Mouse (Mus musculus): ENCODE measurements at regions not wholly inside any gene's neighbourhood (a gene's known extent, or its start where the extent isn't known, plus 50 kb on each side); places are given as distances from the start of the nearest gene placed in this dataset.

DNA sequence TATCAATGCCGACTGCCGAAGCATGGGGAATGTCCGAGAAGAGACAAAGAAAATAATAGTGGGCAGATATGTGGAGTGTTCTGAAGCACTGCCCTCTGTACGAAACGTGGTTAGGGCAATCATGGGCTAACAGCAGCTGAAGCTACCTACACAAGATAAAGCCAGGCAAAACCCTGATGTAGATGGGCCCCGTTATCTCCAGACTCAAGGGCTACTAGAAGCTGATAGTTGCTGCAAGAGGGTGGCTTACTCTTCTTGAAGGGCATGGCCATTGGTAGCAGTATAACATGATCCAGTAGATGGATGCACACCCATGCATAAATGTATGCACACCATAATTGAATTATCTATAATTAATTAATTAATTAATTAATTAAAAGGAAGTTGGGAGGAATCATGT lies 2251.6 kb upstream of the Gm7489 start:
- no peak for DNase-seq
- intact Hi-C loops (cut with DNase I), result no loop called here

DNA sequence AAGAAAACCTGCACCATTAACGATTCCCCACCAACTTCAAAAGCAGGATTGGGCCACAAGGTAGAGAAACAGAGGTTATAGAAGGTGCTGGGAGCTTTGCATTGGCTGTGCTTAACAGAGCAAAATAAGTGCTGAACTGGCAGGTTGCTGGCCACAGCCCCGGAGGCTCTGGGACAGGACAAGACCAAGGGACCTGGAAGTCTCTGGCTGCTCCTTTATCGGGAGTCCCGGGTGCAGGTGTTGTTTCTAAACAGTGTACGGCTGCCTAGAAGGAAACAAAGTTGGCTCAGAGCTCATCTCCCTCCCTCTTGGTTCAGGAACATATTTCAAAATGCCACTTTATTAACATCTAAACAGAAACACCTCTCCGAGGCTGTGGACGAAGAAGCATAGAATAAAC lies 2250.0 kb upstream of the Gm7489 start:
- DNase-seq, result no peak
- intact Hi-C loops (cut with DNase I), result no loop called here

DNA sequence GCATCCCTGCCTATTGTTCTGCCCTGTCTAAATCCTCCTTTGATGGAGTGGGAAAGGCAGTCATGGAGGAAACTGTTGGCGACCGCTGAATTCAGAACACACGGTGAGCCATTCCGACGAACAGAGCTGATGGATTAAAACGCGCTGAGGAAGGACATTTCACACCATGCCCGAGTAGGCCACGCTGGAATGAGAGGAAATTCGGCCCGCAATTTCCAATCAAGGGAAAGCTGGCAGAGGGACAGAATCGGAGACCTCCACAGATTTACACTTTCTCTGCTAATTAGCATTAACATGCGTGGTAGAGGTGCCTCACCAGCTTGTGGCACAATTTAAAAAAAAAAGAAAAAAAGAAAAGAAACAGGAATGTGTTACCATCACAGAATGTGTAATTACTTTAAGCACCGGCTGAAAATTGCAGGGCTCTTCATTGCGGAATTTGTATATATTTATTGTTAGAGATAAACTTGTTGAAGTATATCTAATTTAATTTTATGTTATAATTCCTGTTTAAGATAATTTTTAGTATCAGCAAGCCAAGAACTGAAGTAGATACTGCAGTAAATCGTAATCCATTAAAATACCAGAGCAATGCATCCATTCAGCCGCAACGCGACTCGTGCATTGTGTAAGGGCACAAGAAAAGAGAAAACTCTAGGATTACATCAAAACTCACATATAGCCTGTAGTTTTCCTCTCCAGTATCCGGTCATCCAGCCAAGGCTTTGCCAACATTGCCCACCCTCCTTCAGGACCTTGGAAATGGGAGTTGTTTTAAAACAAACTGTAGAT lies 2249.4 kb upstream of the Gm7489 start:
- no peak for DNase-seq
- intact Hi-C loops (cut with DNase I), result no loop called here

DNA sequence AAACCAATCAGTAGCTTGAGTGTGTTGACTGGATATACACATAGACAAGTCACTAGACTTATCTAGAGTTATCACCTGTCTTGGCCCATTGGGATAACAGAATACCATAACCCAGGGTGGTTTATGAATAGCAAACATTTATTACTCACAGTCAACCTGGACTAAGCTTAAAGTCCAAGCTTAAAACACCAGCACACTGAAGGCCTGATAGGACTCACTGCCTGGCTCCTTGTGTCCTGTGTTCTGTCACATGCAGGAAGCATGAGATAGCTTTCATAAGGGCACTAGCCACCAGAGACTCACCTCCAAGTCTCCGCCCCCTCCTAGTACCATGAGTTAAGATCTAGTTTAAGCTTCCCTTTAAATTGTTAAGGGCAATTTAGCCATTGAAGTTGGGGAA lies 2247.1 kb upstream of the Gm7489 start:
- intact Hi-C loops (cut with DNase I), result no loop called here
- DNase-seq, result no peak

DNA sequence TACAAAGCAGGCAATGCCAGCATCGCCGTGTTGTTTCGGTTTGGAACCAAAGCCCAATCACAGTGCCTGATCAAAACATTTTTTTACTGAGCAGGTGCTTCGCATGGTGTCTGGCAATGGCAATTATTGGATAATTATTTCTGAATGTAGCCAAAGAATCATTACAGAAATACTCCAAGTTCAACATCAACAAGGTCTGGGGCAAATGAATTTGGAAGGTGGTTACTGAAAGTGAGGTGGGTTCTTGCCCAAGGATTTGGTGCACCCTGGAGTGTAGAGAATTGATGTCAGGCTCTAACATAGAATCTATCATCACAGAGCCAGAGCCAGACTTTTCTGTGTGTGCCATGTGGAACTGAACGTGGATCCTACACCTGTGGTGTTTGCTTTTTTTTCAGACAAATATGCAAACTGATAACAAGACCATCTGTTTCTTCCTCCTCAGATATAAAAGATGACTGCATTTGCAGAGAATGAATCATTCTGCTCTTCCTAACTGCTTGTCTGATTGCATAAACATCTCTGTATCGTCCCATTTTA lies 2240.9 kb upstream of the Gm7489 start:
- DNase-seq, result no peak
- intact Hi-C loops (cut with DNase I), result no loop called here

DNA sequence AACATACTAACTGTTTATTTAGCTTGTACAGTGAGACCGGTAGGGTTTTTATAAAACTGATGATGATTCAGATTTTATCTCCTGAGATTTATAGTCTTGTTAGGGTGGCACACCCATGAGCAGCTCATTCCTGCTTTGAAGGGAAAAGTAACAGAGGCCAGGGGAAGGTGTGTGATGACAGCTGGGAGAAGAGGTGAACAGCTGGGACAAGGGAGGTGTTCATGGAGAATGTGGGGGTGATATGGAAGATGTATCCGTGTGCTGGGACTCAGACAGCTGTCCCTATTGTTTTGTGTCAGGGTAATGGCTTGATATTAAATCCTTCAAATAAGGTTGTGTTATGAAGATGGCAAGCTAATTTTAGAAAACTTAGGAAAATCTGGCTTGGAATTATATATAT lies 2238.4 kb upstream of the Gm7489 start:
- intact Hi-C loops (cut with DNase I), result no loop called here
- no peak for DNase-seq

DNA sequence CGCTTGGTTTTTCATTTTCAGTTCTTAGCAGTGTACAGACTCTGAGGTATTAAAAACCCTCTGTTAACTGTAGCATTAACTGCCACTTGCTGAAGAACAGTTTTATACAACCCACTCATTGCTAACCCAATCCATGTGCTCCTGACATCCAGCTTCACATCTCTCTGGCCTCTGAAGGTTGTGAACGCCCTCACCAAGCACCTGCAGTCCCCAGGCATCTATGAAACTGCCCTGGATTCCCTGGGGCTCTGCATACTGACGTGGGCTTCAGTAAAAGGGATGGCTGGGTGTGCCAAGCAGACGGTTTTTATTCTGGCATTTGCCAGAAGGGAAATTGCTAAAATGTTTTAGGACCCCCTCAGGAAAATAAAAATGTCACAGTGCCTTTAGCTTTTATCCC lies 2232.2 kb upstream of the Gm7489 start:
- intact Hi-C loops (cut with DNase I), result no loop called here
- DNase-seq, result no peak

DNA sequence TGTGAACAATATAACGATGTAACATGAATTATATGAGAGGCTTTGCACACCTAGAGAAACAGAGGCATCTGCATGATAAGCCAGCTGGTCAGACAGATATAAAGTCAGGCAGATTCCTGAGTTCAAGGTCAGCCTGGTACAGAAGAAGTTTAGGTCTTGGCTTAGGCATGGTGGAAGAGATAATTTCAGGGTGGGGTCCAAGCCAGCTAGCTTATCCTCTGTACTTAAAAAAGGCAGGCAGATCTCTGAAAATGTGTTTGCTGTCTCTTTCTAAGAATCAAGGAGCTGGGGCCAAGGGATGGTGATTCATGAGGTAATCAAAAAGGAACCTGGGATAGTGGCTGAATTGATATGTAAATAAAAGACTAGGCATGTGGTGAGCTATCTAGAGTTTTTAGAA lies 2227.1 kb upstream of the Gm7489 start:
- no peak for DNase-seq
- intact Hi-C loops (cut with DNase I), result no loop called here

DNA sequence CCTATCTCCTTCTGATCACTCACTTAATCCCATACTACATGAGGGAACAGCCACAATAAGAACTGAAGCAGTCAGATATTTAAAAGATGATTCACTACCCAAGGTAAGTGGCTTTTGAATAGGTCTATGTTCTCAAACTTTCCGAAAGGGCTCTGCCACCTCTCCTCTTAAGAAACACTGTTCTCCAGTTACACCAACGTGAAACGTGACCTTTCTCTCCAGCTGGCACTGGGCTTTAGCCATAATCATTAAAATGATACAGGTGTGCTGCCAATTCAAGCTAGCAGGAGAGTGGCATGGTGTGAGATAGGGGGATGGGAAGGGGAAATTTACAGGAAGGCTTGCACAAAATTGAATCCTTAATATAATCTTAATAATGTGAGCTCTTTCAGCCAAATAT lies 2216.4 kb upstream of the Gm7489 start:
- no peak for DNase-seq
- intact Hi-C loops (cut with DNase I), result no loop called here

DNA sequence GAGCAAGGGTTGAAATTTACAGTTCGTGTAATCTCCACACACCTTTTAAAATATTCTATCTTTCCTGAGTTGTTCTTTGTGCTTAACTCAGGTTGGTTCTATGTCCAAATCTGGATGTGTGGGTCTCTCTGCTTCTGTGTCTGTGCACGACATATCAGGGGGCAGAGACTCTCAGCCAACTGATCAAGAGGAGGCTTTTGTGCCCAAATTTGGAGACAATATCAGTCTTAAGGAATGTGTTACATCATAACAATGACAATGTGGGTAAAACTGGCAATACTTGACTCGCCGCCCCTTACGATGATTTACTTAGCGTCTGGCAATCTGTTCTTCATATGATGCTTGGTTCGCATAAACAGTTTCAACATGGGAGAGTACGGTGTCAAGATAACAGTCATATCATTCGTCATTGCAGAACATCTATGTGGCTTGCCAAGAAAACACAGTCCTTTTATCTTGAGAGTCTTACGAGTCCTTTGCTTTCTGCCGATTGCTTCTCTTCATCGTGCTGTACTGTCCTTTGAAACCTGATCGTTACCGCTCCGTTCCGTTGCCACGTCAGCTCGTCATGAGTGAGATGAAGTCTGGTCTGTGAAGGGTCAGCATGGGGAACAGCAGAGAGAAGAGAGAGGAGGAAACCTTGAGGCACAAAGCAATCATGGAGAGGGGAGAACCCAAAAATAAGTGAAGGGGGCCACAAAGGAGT lies 2212.9 kb upstream of the Gm7489 start:
- intact Hi-C loops (cut with DNase I), result no loop called here
- DNase-seq, result no peak

DNA sequence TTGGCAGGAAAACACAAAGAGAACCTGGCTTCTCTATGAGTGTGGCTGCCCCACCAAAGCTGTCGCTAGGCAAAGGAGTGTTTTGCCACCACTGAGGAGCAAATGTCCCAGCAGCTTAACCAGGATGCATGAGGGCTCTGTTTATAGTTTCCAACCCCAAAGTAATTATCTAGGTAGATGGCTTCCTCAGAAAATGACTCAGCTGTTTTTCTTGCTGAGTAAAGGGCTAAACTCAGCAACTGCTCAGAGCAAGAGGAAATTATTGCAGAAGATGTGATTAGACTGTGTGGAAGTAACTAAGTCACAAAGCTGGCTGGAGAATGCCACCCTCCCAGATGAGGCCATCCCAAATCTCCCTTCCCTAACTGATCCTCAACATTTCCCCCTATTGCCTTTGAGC lies 2211.2 kb upstream of the Gm7489 start:
- intact Hi-C loops (cut with DNase I), result no loop called here
- DNase-seq, result no peak

DNA sequence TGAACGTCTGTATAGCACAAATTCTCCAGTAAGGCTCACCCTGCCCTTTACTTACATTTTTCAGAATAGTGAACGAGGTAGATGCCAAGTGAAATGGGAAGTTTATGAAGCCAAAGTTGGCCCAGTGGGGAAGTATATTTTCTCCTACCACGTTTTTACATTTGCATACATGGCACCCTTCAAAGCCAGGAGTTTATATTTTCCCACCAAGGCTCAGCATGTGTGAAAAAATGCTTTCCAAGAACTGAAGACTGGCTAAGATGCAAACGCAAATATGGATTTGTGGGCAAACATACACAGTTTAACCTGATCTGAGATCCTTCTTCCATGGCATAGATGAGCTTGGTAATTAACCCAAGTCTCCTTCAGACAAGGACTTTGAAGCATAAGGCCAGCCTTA lies 2209.4 kb upstream of the Gm7489 start:
- DNase-seq, result no peak
- intact Hi-C loops (cut with DNase I), result no loop called here

DNA sequence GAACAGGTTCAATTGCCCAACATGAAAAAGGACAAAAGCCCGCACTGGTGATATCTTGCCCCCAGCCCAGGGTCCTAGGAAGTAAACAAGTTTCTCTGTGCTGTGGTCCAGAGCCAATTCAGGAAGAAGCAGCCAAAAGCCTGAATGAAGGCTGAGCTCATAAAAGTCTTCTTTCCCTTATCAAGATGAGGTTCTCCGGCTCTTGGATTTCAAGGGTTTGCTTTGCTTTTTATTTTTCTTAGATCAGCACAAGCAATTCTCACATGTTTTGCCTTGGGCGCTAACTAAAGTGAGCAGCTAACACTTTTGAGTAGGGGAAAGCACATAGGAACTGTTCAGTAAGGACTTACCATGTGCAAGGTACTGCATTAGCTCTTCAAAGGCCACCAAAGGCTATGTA lies 2208.0 kb upstream of the Gm7489 start:
- intact Hi-C loops (cut with DNase I), result no loop called here

DNA sequence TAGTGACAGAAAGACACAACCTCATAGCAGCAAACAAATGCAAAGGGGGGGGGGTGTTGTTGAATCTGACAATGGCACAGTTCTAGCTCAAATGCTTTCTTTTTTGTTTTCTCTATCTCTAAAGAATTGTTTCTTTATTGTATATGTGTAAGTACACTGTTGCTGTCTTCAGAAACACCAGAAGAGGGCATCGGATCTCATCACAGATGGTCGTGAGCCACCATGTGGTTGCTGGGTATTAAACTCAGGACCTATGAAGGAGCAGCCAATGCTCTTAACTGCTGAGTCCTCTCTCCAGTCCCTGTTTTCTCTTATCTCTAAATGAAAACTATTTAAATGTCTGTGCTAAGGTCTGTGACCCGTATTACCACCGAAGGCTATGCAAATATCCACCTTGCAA lies 2207.4 kb upstream of the Gm7489 start:
- intact Hi-C loops (cut with DNase I), result no loop called here
- DNase-seq, result no peak

More for the DNA sequence above, 2208.0 kb upstream of the Gm7489 start:
- no peak for DNase-seq

DNA sequence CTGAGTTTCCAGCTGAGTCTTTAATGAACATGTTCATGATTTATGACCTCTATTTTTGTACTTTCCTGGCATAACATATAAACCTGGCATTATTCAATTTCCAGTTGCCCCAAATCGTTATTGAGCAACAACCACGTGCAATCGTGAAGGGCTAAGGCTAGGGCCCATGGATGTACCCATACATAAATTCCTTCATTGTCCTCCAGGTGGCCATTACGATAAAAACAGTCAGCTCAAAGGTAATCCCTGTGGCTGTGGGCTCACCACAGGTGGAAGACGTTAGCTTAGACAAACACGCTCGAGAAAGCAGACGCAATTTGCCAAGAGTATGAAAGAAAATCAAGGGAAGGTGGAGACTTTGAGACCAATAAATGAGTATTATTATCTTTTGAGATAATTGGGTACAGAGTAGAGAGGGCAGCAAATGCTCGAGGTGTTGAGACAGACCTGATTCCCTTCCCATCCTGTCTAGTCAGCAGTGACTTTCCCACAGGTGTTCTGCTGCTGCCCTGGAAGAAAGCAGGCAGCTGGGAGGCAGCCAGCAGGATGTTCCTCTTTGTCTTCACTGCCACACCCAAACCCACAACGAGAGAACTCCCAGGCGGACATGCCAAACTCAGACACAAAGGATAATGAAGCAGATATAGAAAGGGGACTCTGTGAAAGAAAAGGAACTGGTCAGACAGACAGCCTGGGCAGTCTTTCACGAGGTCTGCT lies 2205.4 kb upstream of the Gm7489 start:
- intact Hi-C loops (cut with DNase I), result no loop called here
- no peak for DNase-seq

DNA sequence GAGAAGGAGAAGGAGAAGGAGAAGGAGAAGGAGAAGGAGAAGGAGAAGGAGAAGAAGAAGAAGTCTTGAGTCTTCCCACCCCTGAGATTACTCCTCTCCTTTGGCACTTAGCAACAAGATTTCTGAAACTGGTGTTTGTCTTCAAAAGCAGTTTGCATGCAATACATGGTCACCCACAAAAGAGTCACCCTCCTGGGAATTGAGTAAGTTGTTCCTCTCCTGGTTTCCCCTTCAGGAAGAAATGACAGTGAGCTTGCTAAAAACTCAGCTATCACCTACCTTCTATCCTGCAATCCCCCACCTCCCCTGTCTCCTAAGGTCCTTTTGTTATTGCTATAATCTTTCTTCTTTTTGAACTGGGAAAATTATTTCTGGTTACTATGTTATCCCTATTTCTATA lies 2204.2 kb upstream of the Gm7489 start:
- no peak for DNase-seq
- intact Hi-C loops (cut with DNase I), result no loop called here

DNA sequence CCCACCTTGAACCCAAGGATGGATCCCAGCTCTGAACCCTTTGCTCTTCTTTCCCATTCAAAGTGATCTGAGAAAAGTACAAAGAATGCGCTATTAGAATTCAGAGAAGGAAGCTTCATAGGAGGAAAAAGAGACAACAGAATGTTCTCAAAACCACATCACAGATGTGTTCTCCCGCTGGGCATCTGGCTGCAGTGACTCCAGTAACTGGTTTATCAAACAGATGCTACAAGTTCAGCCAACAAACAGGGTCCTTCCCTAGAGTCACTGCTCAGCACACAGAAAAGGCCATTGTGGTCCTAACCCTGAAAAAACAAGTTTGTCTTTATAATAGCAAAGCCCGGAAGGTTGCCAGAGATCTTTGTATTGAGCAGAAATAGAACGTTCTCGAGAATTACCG lies 2203.5 kb upstream of the Gm7489 start:
- no peak for DNase-seq
- intact Hi-C loops (cut with DNase I), result no loop called here

DNA sequence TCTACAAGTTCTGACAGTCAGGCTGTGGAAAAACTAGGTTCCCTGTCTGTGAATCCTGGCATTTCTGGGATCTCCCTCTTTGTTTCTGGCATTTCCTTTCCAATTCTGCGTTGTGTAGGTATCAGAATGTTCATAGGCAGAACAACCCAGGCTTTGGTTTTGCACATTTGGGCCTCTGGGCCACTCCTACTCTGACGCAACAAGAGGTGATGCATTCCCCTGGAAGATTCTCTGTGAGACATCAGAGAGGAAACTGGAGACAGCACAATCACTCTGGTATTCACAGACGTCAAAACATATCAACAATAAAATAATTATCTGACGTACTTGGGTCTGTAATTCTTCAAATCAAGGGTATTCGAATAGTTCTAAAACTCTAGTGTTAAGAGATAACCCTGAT lies 2202.4 kb upstream of the Gm7489 start:
- intact Hi-C loops (cut with DNase I), result no loop called here
- DNase-seq, result no peak

DNA sequence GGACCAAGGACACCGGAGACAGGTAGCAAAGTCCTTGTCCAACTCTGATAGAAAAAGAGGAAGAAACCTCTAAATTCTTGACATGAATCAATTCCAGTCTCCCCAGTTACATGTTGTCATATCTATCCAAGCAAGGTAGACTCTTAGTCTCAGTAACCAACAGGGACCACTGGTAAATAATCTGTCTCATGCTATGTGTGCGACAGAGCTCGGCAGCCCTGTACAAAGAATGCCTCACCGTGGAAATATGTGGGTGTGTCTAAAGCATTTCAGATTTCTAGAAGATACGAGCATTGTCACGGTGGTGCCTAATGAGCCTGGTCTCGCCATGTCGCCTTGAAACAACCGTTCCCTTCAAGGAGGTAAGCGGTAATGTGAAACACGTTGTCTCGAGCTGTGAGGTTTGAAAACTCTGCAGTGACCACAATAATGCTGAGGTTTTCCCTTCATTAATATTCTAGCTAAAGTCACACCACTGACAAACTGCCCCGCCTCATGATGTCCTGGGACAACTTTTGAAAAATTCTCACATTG lies 2197.6 kb upstream of the Gm7489 start:
- DNase-seq, result no peak
- intact Hi-C loops (cut with DNase I), result no loop called here

DNA sequence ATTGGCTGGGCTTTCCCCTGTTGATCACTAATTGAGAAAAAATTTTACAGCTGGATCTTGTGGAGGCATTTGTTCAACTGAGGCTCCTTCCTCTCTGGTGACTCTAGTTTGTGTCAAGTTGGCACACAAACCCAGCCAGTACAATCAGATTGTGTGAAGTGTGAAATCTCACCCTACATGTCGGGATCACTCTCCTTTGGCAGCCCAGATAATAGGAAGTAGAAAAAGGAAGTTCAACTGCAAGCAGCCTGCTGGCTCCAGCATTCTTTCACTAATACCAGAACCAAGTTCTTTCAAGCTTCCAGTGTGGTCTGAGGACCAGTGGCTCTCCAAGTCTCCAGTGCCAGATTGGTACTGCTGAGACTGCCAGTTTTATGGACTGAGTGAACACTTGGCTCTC lies 2195.2 kb upstream of the Gm7489 start:
- no peak for DNase-seq
- intact Hi-C loops (cut with DNase I), result no loop called here

DNA sequence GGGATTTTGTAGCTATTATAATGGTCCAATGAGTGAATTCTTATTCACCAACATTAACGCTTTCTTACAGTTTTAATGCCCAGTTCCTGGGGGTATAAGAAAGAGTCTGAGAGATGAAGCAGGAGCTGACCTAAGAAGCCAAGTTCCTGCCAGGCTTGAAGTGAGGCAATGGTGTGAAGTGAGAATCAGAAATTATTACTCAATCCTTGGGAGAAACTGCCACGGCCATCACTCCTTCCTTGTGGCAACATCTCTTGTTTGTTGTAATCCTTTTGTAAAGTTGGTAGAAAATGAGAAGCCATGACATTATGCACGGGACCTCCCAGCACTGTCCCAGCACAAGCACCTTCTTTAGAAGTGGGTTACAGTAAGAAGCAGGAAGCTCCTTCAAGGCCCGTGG lies 2192.0 kb upstream of the Gm7489 start:
- no peak for DNase-seq
- intact Hi-C loops (cut with DNase I), result loop anchor here (10.0 kb wide), 1 partner anchor 472 kb away; no protein-coding TSS in a partner anchor
